Mouse (Mus musculus) G1E (cell line): ENCODE data around the gene Olfr639.

ENCODE experiments used
- CTCF ChIP-seq: IDR thresholded peaks from 2 replicates; pipeline ENCODE4 v1.5.1; 2012; ENCODE audit warnings: low read depth, low read length, inconsistent platforms, mixed read lengths
- GATA1 ChIP-seq: IDR thresholded peaks from 2 replicates; pipeline ENCODE4 v1.6.1; 2012; ENCODE audit warnings: borderline replicate concordance, low read length, inconsistent platforms, mixed read lengths
- GATA2 ChIP-seq: IDR thresholded peaks from 2 replicates; pipeline ENCODE4 v1.6.1; 2012; ENCODE audit warnings: low read depth, low read length, inconsistent platforms, borderline replicate concordance
- POLR2AphosphoS5 ChIP-seq: IDR thresholded peaks from 2 replicates; pipeline ENCODE4 v1.6.1; 2012; ENCODE audit warnings: low read depth, low read length, inconsistent platforms; ENCODE audit not compliant: insufficient replicate concordance

DNA sequence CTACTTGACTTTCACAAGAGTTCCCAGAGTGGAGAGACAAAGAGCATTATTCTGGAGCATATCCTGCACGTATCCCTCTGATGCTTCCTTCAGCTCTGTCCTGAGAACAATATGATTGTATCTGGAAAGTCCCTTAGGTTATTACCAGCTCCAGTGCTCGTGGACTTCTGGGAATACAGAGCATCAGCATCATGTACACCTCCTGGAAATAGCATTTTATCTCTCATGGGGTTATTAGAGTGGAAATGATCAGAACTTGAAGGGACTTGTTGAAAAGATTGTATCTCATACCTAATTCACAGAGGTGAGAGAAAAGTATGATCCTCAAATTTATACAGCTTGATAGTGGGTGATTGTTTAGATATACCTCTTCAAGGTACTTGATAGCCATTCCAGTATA is 44.2 kb upstream of the Olfr639 start, which contains the start of gene 4930516K23Rik:
- TF ChIP-seq POLR2AphosphoS5 = no peak
- no peak for TF ChIP-seq CTCF
- TF ChIP-seq GATA1 = no peak
- no peak for TF ChIP-seq GATA2
